Mouse (Mus musculus) retina, postnatal 7 days (tissue): ENCODE results near the gene Add2.

ENCODE experiments used
- DNase-seq: peaks from one replicate; pipeline ENCODE4 v3.0.0-alpha.2; 2012; ENCODE audit warnings: low read depth, low spot score

The Add2 gene

GRCm38 (mm10) chr6:86079323-86079722, 50.8 kb downstream of the Add2 start:
- DNase-seq, result no peak

GRCm38 (mm10) chr6:86085518-86085917, 57.0 kb downstream of the Add2 start:
- peak; percentile 43 for DNase-seq

- no peak for DNase-seq
These were observed 58.5 kb downstream of the Add2 start for GRCm38 (mm10) chr6:86086851-86087571.

GRCm38 (mm10) chr6:86087813-86088212, 59.3 kb downstream of the Add2 start:
- no peak for DNase-seq

- DNase-seq, result no peak
These were observed 65.8 kb downstream of the Add2 start for GRCm38 (mm10) chr6:86094202-86094838.

- no peak for DNase-seq
These were observed 67.0 kb downstream of the Add2 start for GRCm38 (mm10) chr6:86095518-86095917.

- no peak for DNase-seq
These were observed 68.3 kb downstream of the Add2 start for GRCm38 (mm10) chr6:86096733-86097132.

GRCm38 (mm10) chr6:86097155-86097554, 68.7 kb downstream of the Add2 start:
- DNase-seq, result no peak

GRCm38 (mm10) chr6:86099003-86099402, 70.5 kb downstream of the Add2 start:
- no peak for DNase-seq

GRCm38 (mm10) chr6:86101451-86101850, 73.0 kb downstream of the Add2 start:
- DNase-seq, result no peak

GRCm38 (mm10) chr6:86102874-86103273, 74.4 kb downstream of the Add2 start:
- peak; percentile 13 for DNase-seq

- no peak for DNase-seq
These were observed 75.1 kb downstream of the Add2 start for GRCm38 (mm10) chr6:86103614-86104013.

GRCm38 (mm10) chr6:86104719-86105118, 76.2 kb downstream of the Add2 start:
- DNase-seq, result no peak

- DNase-seq, result no peak
These were observed 77.6 kb downstream of the Add2 start for GRCm38 (mm10) chr6:86106045-86106444.

GRCm38 (mm10) chr6:86107101-86107500, 78.6 kb downstream of the Add2 start:
- DNase-seq, result no peak

GRCm38 (mm10) chr6:86115843-86116242, 87.4 kb downstream of the Add2 start:
- DNase-seq, result no peak

- DNase-seq, result no peak
These were observed 94.6 kb downstream of the Add2 start for GRCm38 (mm10) chr6:86123057-86123456.

- no peak for DNase-seq
These were observed 97.3 kb downstream of the Add2 start for GRCm38 (mm10) chr6:86125761-86126160.

GRCm38 (mm10) chr6:86126953-86127581, 98.6 kb downstream of the Add2 start:
- peak; percentile 60 for DNase-seq

GRCm38 (mm10) chr6:86128504-86128903, 100.0 kb downstream of the Add2 start:
- no peak for DNase-seq

- no peak for DNase-seq
These were observed 101.5 kb downstream of the Add2 start for GRCm38 (mm10) chr6:86129872-86130498.

GRCm38 (mm10) chr6:86133882-86134281, 105.4 kb downstream of the Add2 start:
- no peak for DNase-seq
